Mouse (Mus musculus) brain, embryonic 14.5 days (tissue): ENCODE measurements at regions not wholly inside any gene's neighbourhood (a gene's known extent, or its start where the extent isn't known, plus 50 kb on each side); places are given as distances from the start of the nearest gene placed in this dataset.

ENCODE experiments used
- CTCF ChIP-seq: fragments of 200-500 bp; IDR thresholded peaks from 2 replicates; pipeline ENCODE4 v1.5.1; 2012; ENCODE audit warnings: inconsistent platforms, mild to moderate bottlenecking, moderate library complexity, borderline replicate concordance; ENCODE audit not compliant: insufficient read depth, insufficient read length; ENCODE audit errors: extremely low read depth
- POLR2A ChIP-seq: fragments of 200-500 bp; IDR thresholded peaks from 2 replicates; pipeline ENCODE4 v1.6.1; 2012; ENCODE audit warnings: mild to moderate bottlenecking, inconsistent platforms, borderline replicate concordance; ENCODE audit not compliant: poor library complexity, insufficient read depth, insufficient read length, severe bottlenecking; ENCODE audit errors: extremely low read depth

- TF ChIP-seq POLR2A (no peak), CTCF (no peak)
Observed at GRCm38 (mm10) chr10:95747939-95748338, 74.7 kb upstream of the Anapc15-ps start.
